Mouse (Mus musculus): ENCODE data around the gene Rab14. TPM values are rescaled to one million over a fixed set of nuclear protein-coding genes. Genes with fewer than 3 reads are reported as not detected.

Gene Rab14
- 239 and 259 TPM in 2 replicates for polyA plus RNA-seq (2016; fragmentation: Nextera tagmentation; extraction: Ambion mirVana)

DNA sequence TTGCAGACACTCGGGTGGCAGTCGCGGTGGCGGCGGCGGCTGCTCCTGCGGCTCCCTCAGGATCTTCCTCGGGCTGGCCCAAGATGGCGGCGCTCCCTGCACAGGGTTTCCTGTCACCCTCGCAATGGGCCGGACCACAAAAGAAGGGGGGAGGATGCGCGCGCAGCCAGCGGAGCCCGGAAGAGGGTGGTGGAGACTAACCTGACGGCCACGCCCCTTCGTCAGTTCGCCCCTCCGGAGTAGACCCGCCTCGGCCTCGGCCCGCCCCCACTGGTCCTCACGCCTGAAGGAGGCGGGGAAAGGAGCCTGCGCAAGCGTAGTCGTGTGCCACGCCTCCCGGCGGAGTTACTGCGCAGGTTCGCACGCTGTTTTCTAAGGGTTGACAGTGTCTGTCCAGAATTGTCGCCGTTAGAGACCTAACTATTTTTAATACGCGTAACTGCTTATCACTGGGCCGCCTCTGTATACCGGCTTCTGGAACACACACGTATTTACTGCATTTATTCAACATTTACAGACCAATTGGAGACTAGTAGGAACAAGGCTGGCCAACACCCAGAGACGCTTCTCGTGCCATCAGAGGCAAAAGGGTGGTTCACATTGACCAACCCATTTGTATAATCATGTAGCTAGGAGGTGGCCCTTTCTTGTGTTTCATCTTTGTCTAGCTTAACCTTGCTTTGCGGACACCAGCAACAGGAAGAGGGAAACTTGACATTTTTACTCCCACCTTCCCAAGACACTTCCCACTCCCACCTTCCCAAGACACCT lies at the start of gene Rab14:
Gene Rab14, minus strand, starts transcription at position 223 of the 771 bp plus-strand sequence.
- peak within 1 kb of the TSS; percentile 100 for H3K4me3 ChIP-seq
- H3K36me3 ChIP-seq (replicated peaks): peaks cover 19% of the 10 kb centered on the region
- H3K4me1 ChIP-seq: peaks cover 17% of the 10 kb centered on the region
- peak within 1 kb of the TSS; percentile 98 for H3K27ac ChIP-seq (replicated peaks)
- H3K27me3 ChIP-seq (replicated peaks; ENCODE audit: low read depth, poor library complexity, severe bottlenecking): no peaks in the 10 kb centered on the region
- no peaks in the 10 kb centered on the region for H3K9me3 ChIP-seq
- DNase-seq (ENCODE audit: low spot score): peak; percentile 100
- WGBS: under 1% methylated on average over 47 of the region's 47 CpGs

DNA sequence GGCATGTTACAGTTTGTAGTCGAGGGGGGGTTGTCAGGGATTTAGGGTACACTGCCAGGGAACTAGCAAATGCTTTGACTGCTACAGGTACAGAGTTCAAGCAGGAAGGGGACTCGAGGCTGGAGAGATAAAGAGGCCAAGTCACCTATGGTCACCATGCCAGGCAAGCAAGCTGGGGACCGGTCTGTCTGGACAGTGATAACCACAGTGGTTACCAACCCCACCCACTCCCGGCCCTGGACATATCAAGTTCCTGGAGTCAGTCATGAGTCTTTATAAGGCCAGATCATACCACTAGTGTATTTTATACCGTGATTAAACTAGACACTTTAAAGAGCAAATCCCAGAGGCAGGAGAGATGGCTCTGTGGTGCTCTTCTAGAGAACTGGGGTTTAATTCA lies 46.8 kb upstream of the Rab14 start:
- WGBS: 74% methylated on average over 5 of the region's 5 CpGs
- no peak for DNase-seq (ENCODE audit: low spot score)
- H3K9me3 ChIP-seq: no peaks in the 10 kb centered on the region
- no peak overlapping the region for H3K4me3 ChIP-seq
- peaks cover 18% of the 10 kb centered on the region for H3K4me1 ChIP-seq
- no peak overlapping the region for H3K27ac ChIP-seq (replicated peaks)
- H3K36me3 ChIP-seq (replicated peaks): no peaks in the 10 kb centered on the region
- H3K27me3 ChIP-seq (replicated peaks; ENCODE audit: low read depth, poor library complexity, severe bottlenecking): peaks cover 6% of the 10 kb centered on the region

DNA sequence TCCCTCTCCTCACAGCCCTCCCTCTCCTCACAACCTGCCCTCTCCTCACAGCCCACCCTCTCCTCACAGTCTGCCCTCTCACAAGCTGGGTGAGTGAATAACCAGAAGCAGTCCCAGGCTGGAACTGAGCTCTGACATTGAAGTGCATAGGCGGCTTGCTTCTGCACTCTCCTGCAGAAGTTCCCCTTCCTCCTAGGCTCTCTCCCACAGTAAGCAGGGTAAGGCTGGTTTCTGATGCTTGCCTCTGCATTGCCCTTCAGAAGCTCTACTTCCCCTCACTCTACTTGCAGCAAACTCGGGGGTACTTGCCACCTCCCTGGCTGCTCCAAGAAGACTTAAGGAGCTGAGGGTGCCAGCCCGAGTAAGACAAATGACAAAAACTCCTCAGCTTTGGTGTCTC lies 43.3 kb upstream of the Rab14 start:
- Histone ChIP-seq H3K27ac (replicated peaks) (no peak overlapping the region), H3K4me1 (peaks cover 14% of the 10 kb centered on the region), H3K27me3 (replicated peaks; ENCODE audit: low read depth, poor library complexity, severe bottlenecking) (peaks cover 6% of the 10 kb centered on the region), H3K4me3 (no peak overlapping the region), H3K36me3 (replicated peaks) (no peaks in the 10 kb centered on the region), H3K9me3 (0 out of 2 replicates have a peak, but pooled peaks cover 3% of the 10 kb centered on the region)
- DNase-seq (ENCODE audit: low spot score): no peak
- WGBS: 60% methylated on average over 3 of the region's 3 CpGs

DNA sequence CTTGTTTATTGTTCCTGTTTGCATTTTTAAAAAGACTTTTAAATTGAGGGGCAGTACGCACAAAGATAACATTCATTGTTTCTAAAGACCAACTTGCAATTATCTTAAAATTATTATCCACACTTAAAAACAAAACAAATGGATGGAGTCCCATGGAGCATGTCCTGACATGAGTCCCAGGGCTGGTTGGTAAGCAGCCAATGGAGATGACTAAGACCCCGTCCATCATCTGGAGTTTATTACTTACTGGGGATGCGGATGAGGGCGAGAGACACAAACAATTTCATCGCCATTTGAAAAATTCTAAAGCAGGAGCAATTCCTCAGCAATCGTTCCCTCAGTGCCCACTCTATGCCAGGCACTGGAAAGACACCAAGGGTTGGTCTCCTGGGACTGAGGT lies 34.1 kb upstream of the Rab14 start:
- Histone ChIP-seq H3K9me3 (no peaks in the 10 kb centered on the region), H3K36me3 (replicated peaks) (no peaks in the 10 kb centered on the region), H3K4me1 (peaks cover 24% of the 10 kb centered on the region), H3K27me3 (replicated peaks; ENCODE audit: low read depth, poor library complexity, severe bottlenecking) (peaks cover 3% of the 10 kb centered on the region; the same call in 1 of the 2 replicates), H3K4me3 (no peak overlapping the region), H3K27ac (replicated peaks) (no peak overlapping the region)
- DNase-seq (ENCODE audit: low spot score): no peak
- 82% methylated on average over 6 of the region's 6 CpGs for WGBS

DNA sequence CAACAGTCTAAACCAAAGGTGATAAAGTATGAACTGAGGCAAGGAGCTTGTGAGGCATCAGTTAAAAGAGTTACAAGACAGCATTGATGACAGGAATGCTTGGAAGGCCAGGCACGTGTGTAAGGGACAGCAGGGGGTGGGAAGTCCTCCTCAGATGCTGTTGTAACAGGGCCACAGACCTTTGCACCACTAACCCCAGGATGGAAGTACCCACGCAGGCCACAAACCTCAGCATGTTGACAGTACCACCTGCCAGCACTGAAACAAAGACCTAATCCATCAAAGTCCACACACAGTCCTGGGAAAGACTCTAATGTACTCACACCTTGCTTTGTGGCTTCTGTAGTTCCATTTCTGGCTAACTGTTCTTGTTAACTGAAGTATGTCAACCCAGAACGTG lies 33.0 kb upstream of the Rab14 start:
- Histone ChIP-seq H3K36me3 (replicated peaks) (no peaks in the 10 kb centered on the region), H3K9me3 (no peaks in the 10 kb centered on the region), H3K4me1 (peaks cover 34% of the 10 kb centered on the region), H3K27ac (replicated peaks) (no peak overlapping the region), H3K27me3 (replicated peaks; ENCODE audit: low read depth, poor library complexity, severe bottlenecking) (peaks cover 3% of the 10 kb centered on the region; the same call in 1 of the 2 replicates), H3K4me3 (no peak overlapping the region)
- whole genome bisulfite sequencing: 47% methylated on average over 3 of the region's 3 CpGs
- no peak for DNase-seq (ENCODE audit: low spot score)

DNA sequence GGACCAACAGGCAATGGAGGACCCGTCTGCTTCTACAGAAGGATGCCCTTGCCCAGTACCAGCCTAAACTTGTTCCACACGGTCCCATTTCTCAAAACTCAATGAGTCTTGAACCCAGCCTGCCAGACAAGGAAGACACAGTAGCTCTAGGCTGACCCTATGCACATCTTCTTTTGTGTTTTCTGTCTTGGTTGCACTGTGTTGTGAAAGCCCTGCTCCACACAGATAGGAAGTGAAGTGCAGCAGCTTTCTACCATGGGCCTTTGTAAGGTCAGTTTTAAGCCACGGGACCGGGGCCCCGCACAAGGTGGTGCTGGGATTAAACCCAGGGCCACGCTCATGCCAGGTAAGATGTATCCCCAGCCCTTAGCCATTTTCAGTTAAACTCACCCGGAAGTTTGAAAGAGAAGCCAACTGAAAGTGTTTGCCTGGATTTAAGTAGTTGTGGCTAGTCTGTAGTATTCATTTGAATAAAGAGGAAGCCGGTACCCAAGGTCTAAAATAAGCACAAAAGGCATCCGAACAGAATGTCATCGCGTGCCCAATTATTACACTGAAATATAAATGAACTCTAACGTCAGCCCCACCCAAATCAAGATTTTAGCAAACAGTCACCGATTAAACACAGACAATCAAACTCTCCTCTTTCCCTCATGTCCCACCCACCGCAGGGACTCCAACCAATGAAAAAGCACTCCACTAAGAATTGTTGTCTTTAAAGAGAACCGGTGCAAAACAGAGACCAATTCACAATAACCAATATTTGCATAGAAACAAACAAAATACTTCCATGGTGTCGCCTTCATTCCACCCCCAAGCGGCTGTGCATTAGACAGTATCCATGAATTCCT lies 31.9 kb upstream of the Rab14 start:
- DNase-seq (ENCODE audit: low spot score): no peak
- Histone ChIP-seq H3K27ac (replicated peaks) (no peak overlapping the region), H3K9me3 (no peaks in the 10 kb centered on the region), H3K4me3 (no peak overlapping the region), H3K4me1 (peaks cover 45% of the 10 kb centered on the region), H3K36me3 (replicated peaks) (no peaks in the 10 kb centered on the region), H3K27me3 (replicated peaks; ENCODE audit: low read depth, poor library complexity, severe bottlenecking) (peaks cover 3% of the 10 kb centered on the region; the same call in 1 of the 2 replicates)
- WGBS: 72% methylated on average over 17 of the region's 17 CpGs

DNA sequence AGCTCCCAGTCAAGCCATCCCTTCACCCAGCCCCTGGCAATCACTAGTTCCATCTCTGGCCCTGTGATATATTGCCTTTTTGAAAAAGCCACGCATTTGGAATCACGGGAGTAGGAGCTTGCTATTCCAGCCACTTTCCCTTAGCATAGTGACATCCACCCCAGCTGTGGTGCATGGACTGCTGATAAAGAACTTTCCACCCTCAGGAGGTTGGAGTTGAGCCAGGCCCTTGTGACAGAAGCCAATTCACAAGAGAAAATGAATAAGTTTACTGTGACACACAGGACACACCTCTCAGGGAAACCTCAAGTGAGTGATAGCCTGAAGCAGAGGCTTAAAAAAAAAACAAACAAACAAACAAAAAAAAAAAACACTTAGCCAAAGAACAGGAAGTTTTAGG lies 31.0 kb upstream of the Rab14 start:
- no peak for DNase-seq (ENCODE audit: low spot score)
- peaks cover 46% of the 10 kb centered on the region for H3K4me1 ChIP-seq
- WGBS: 70% methylated on average over 2 of the region's 2 CpGs

DNA sequence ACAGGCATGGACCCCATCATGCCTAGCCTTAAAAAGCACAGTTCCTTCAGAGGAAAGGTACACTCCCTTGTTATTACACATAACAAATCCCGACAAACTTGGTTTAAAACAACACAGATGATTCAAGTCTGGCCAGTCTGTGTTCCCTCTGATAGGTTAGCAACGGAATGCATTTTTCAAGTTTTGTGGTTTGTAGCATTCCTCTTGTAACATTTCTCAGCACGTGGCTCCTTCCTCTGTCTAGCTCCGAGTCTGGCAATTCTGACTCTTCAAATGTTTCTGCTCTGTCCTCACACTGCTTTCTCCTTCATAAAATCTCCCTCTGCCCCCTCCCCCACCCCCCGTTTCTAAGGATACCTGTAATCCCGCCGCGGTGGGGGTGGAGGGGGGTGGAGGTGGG lies 29.3 kb upstream of the Rab14 start:
- Histone ChIP-seq H3K4me3 (no peak overlapping the region), H3K9me3 (no peaks in the 10 kb centered on the region), H3K27ac (replicated peaks) (0 out of 2 replicates have a peak overlapping the region, but pooled peaks have one; percentile 26), H3K36me3 (replicated peaks) (no peaks in the 10 kb centered on the region), H3K27me3 (replicated peaks; ENCODE audit: low read depth, poor library complexity, severe bottlenecking) (peaks cover 3% of the 10 kb centered on the region; the same call in 1 of the 2 replicates), H3K4me1 (peaks cover 45% of the 10 kb centered on the region)
- 25% methylated on average over 8 of the region's 8 CpGs for WGBS
- peak; percentile 19 for DNase-seq (ENCODE audit: low spot score)

More for the DNA sequence above, 31.0 kb upstream of the Rab14 start:
- H3K4me3 ChIP-seq: no peak overlapping the region
- H3K9me3 ChIP-seq: no peaks in the 10 kb centered on the region
- H3K36me3 ChIP-seq (replicated peaks): no peaks in the 10 kb centered on the region
- no peak overlapping the region for H3K27ac ChIP-seq (replicated peaks)
- peaks cover 3% of the 10 kb centered on the region; the same call in 1 of the 2 replicates for H3K27me3 ChIP-seq (replicated peaks; ENCODE audit: low read depth, poor library complexity, severe bottlenecking)

DNA sequence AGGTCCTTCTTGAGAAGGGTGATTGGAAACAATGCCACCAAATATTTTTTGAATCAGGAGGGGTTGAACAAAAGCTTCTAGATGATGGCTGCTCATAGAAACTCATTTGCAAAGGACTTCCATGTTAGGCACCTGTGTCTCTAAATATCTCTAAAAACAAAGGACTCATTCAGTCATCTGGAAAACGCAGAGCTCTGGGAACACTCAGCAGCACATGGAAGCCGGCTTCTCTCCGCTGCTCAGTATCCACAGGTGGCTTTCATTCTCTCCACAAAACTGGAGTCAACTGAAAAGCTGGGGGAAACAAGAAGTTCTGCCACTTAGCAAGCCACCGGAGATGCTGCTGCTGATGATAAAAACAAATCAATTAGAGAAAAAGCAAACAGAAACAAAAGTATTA lies 27.2 kb upstream of the Rab14 start:
- peak; percentile 51 for DNase-seq (ENCODE audit: low spot score)
- no peaks in the 10 kb centered on the region for H3K9me3 ChIP-seq
- no peaks in the 10 kb centered on the region for H3K27me3 ChIP-seq (replicated peaks; ENCODE audit: low read depth, poor library complexity, severe bottlenecking)
- no peaks in the 10 kb centered on the region for H3K36me3 ChIP-seq (replicated peaks)
- no peak overlapping the region for H3K4me3 ChIP-seq
- H3K4me1 ChIP-seq: peaks cover 39% of the 10 kb centered on the region
- H3K27ac ChIP-seq (replicated peaks): peak overlapping the region; percentile 73
- WGBS: 22% methylated on average over 4 of the region's 4 CpGs

DNA sequence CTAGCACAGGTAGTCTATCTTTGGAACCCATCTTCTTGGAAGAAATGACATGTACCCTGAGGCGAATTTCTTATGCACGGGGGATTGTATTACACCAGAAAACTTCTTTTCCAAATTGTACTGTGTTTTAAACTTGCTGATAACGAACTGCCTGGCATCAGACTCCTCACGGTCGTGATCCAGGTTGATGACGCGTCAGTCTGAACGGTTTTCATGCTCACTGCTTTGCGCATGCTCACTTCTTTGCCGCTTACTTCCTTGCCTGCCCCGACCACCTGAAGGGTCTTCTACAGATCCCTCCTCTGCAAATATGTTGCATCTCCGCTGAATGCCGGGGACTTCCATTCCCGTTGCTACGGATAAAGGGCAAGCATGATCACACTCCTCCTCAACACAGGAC lies 23.4 kb upstream of the Rab14 start:
- no peak overlapping the region for H3K4me3 ChIP-seq

DNA sequence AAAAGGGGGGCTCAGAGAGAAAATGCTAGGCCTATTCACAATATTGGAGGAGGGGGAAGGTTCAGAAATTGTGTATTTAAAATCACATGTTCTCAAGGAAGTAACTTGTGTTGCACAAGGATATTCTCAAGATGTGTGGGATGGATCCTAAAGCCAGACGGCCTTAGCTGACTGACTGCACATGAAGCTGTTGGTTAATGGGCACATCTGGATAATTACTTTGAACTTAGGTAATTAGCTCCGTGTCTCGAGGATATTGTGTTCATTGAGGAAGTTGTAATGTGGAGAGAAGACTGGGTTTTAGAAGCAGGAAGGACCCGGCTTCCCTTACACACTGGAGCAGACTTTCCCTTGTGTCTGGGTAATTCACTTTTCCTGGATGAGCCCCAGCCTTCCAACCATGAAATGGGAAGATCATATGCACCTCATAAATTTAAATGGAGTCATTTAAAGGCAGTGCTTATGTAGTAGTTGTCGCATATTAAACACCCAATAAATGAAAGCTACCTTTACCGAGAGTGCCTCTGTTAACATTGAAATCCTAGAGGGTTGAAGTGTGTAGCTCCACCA lies 22.0 kb upstream of the Rab14 start:
- DNase-seq (ENCODE audit: low spot score): no peak
- no peaks in the 10 kb centered on the region for H3K27me3 ChIP-seq (replicated peaks; ENCODE audit: low read depth, poor library complexity, severe bottlenecking)
- no peaks in the 10 kb centered on the region for H3K36me3 ChIP-seq (replicated peaks)
- WGBS: 68% methylated on average over 6 of the region's 6 CpGs
- H3K27ac ChIP-seq (replicated peaks): no peak overlapping the region
- no peaks in the 10 kb centered on the region for H3K9me3 ChIP-seq
- H3K4me1 ChIP-seq: peaks cover 2% of the 10 kb centered on the region
- no peak overlapping the region for H3K4me3 ChIP-seq

More for the DNA sequence above, 23.4 kb upstream of the Rab14 start:
- no peak for DNase-seq (ENCODE audit: low spot score)
- H3K36me3 ChIP-seq (replicated peaks): no peaks in the 10 kb centered on the region
- H3K27ac ChIP-seq (replicated peaks): no peak overlapping the region
- H3K9me3 ChIP-seq: no peaks in the 10 kb centered on the region
- H3K4me1 ChIP-seq: peaks cover 16% of the 10 kb centered on the region
- no peaks in the 10 kb centered on the region for H3K27me3 ChIP-seq (replicated peaks; ENCODE audit: low read depth, poor library complexity, severe bottlenecking)
- WGBS: 93% methylated on average over 15 of the region's 15 CpGs

DNA sequence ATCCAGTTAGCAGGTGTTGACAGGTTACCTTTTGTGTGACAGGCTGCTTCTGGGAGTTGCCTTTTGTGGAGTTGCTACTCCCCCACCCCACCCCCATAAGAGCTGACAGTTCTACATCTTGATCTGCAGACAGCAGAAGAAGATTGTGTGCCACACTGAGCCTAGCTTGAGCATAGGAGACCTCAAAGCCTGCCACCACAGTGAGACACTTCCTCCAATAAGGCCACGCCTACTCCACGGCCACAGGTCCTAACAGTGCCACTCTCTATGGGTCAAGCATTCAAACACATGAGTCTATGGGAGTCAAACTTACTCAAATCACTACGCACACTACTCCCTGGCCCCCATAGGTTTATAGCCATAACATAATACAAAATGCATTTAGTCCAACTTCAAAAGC lies 17.8 kb upstream of the Rab14 start:
- no peak overlapping the region for H3K27ac ChIP-seq (replicated peaks)
- WGBS: 89% methylated on average over 3 of the region's 3 CpGs
- H3K4me3 ChIP-seq: no peak overlapping the region
- DNase-seq (ENCODE audit: low spot score): no peak
- H3K4me1 ChIP-seq: peaks cover 13% of the 10 kb centered on the region
- H3K36me3 ChIP-seq (replicated peaks): no peaks in the 10 kb centered on the region
- no peaks in the 10 kb centered on the region for H3K27me3 ChIP-seq (replicated peaks; ENCODE audit: low read depth, poor library complexity, severe bottlenecking)
- no peaks in the 10 kb centered on the region for H3K9me3 ChIP-seq

Measured in embryonic facial prominence, embryonic 10.5 days (tissue).